Mouse (Mus musculus) thymus, adult 2 months (tissue): ENCODE measurements at regions not wholly inside any gene's neighbourhood (a gene's known extent, or its start where the extent isn't known, plus 50 kb on each side); places are given as distances from the start of the nearest gene placed in this dataset.

Experiments
- DNase-seq: peaks from one replicate; pipeline ENCODE4 v3.0.0; 2021
- H3K27ac ChIP-seq: fragments of 200-500 bp; 2 replicates; pipeline ENCODE4 v1.5.1; 2012; ENCODE audit warnings: low read length, control low read depth; ENCODE audit not compliant: control insufficient read depth, insufficient read depth
- H3K27me3 ChIP-seq: fragments of 200-500 bp; 2 replicates; pipeline ENCODE4 v1.6.1; 2012; ENCODE audit warnings: mild to moderate bottlenecking, low read length, moderate library complexity, mixed read lengths; ENCODE audit not compliant: control insufficient read depth, insufficient read depth
- H3K36me3 ChIP-seq: fragments of 200-500 bp; 2 replicates; pipeline ENCODE4 v1.6.1; 2012; ENCODE audit warnings: mild to moderate bottlenecking, low read length, moderate library complexity; ENCODE audit not compliant: control insufficient read depth, insufficient read depth
- H3K4me1 ChIP-seq: fragments of 200-500 bp; replicated peaks from 2 replicates; pipeline ENCODE4 v1.6.1; 2012; ENCODE audit warnings: low read length; ENCODE audit not compliant: control insufficient read depth, insufficient read depth
- H3K4me3 ChIP-seq: fragments of 200-500 bp; 2 replicates; pipeline ENCODE4 v1.5.1; 2012; ENCODE audit warnings: mild to moderate bottlenecking, low read length, control low read depth, moderate library complexity; ENCODE audit not compliant: control insufficient read depth, insufficient read depth
- CTCF ChIP-seq: fragments of 200-500 bp; IDR thresholded peaks from 2 replicates; pipeline ENCODE4 v1.5.1; 2012; ENCODE audit warnings: mild to moderate bottlenecking, control low read depth, low read length, moderate library complexity, borderline replicate concordance; ENCODE audit not compliant: control insufficient read depth, poor library complexity, insufficient read depth; ENCODE audit errors: extremely low read depth
- POLR2A ChIP-seq: fragments of 200-500 bp; IDR thresholded peaks from 2 replicates; pipeline ENCODE4 v1.6.1; 2012; ENCODE audit warnings: mild to moderate bottlenecking, low read length, control low read depth, moderate library complexity; ENCODE audit not compliant: control insufficient read depth, poor library complexity, insufficient read depth; ENCODE audit errors: extremely low read depth
- WGBS: fragments of 180-500 bp; shearing (Covaris S2); methylation state at CpG from one replicate; pipeline ENCODE4 v1.1.7; 2018; 5-methylcytosine and 5-hydroxymethylcytosine counted together

DNA sequence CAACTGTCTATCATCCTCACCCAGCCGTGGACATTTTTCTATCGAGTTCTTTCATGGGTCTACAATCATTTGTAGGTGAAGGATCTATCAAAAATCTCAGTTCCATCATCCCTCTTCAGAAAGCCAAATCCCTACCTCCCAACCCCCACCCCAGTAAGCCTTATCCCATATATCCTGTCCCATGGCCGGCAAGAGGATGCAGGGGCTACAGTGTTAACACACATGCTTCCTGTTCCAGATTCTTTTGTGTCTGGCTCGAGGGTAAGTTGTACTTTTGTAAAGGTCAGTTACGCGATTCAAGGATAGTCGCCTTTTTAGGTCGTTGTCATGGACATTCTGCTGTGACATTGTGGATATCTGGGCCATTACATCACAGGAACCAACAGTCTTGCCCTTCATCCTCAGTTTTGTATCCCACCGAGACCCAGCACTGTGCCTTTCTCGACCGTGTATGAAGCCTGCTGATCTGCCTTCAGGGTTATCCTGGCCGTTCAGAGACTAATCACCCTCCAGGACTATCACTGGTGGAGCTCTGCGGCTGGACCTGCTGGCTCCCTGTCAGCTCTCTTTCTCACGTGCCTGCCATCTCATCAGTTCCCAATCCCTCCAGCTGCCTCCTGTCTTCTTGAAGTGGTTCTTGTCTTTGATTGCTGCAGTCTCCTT lies 193.8 kb downstream of the Trim29 start:
- H3K36me3 ChIP-seq, result no peaks in the 10 kb centered on the region
- WGBS, result 23% methylated on average over 14 of the region's 14 CpGs
- no peaks in the 10 kb centered on the region for H3K4me1 ChIP-seq
- H3K27me3 ChIP-seq, result no peaks in the 10 kb centered on the region
- H3K4me3 ChIP-seq, result no peak overlapping the region
- DNase-seq, result no peak
- no peak for TF ChIP-seq CTCF
- no peak for TF ChIP-seq POLR2A
- H3K27ac ChIP-seq, result no peak overlapping the region

DNA sequence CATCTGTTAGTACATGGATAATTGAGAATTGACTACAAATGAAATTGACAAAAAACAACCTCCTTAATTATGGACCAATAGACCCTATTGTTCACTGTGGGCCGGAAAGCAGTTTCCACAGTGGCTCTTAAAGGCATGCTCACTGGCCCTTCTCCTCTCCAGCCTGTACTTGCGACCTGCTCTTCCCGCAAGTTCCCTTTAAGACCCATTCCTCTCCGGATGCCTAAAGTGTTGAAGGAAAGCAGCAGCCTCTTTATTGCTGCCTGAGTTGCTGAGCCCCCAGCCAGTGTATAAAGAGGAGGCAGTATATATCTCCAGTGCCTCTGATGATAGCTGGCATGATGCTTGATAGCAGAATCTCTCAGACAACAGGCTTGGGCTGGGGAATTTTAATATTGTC lies 195.2 kb downstream of the Trim29 start:
- DNase-seq, result no peak
- Histone ChIP-seq H3K27ac (no peak overlapping the region), H3K4me1 (no peaks in the 10 kb centered on the region), H3K4me3 (no peak overlapping the region), H3K36me3 (no peaks in the 10 kb centered on the region), H3K27me3 (no peaks in the 10 kb centered on the region)
- 43% methylated on average over 4 of the region's 4 CpGs for WGBS
- TF ChIP-seq CTCF, result no peak
- TF ChIP-seq POLR2A, result no peak

GRCm38 (mm10) chr9:43506276-43506675 lies 195.6 kb downstream of the Trim29 start:
- Histone ChIP-seq H3K4me3 (no peak overlapping the region), H3K36me3 (no peaks in the 10 kb centered on the region), H3K27me3 (no peaks in the 10 kb centered on the region), H3K4me1 (no peaks in the 10 kb centered on the region), H3K27ac (no peak overlapping the region)
- DNase-seq, result no peak
- WGBS, result 57% methylated on average over 6 of the region's 6 CpGs
- no peak for TF ChIP-seq POLR2A

- 57% methylated on average over 6 of the region's 6 CpGs for WGBS
- TF ChIP-seq POLR2A (no peak), CTCF (no peak)
- no peak overlapping the region for H3K4me3 ChIP-seq
- no peak for DNase-seq
- H3K27me3 ChIP-seq, result no peaks in the 10 kb centered on the region
- no peak overlapping the region for H3K27ac ChIP-seq
- no peaks in the 10 kb centered on the region for H3K4me1 ChIP-seq
- H3K36me3 ChIP-seq, result no peaks in the 10 kb centered on the region
Measured at GRCm38 (mm10) chr9:43512806-43513205, 202.2 kb downstream of the Trim29 start.

DNA sequence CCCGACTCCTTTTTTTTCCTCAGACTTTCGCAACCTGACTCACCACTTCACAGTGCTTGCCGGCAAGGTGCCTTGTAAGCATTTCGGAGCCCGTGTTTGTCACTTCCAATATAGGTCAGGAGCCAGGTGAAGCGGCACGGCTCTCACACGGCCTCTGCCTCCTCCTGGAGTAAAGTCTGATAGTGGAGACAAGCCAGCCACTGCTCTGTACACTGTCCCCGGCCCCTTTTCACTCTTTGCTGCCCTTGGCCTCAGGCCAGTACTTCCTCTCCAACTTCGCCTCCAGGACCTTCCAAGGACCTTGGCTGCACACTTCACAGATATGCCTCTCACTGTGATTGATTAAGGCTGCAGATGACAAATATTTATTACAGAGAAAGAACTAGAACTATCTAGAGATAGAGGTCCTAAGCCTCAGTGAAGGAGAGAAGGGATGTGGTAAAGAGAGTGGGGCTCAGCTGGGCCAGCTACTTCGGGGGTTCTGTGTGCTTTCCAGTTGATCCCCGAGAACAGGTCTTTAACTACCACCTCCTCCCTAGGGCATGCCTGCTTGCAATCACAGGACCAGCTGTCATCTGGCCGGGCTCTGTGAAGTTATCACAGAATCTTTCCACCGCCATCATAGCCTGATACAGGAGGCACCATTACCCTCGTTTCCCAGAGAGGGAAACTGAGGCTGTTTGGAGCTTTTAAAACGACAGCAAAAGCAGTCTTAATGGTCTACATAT lies 204.2 kb downstream of the Trim29 start:
- Histone ChIP-seq H3K4me3 (no peak overlapping the region), H3K4me1 (no peaks in the 10 kb centered on the region), H3K36me3 (no peaks in the 10 kb centered on the region), H3K27ac (no peak overlapping the region), H3K27me3 (no peaks in the 10 kb centered on the region)
- 82% methylated on average over 16 of the region's 16 CpGs for WGBS
- DNase-seq, result no peak
- TF ChIP-seq CTCF (no peak), POLR2A (no peak)

DNA sequence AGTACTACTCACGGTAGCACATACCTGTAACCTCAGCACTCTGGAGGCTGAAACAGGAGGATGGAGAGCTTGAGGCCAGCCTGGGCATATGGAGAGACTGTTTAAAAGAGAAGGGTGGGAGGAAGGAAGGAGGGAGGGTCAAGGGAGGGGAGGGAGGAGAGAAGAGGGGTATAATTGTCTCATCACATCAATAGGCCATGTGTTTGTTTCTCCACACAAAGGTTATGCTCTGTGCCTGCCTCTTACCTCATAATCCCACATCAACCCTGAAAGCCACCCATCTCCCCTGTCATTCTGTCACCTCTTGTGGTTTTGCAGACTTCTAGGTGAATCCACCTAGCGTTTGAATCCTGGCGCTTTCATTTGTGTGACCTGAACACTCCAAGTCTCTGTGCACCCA lies 210.3 kb downstream of the Trim29 start:
- 88% methylated on average over 3 of the region's 3 CpGs for WGBS
- no peak overlapping the region for H3K4me3 ChIP-seq
- DNase-seq, result no peak
- H3K4me1 ChIP-seq, result no peaks in the 10 kb centered on the region
- no peak overlapping the region for H3K27ac ChIP-seq
- H3K27me3 ChIP-seq, result no peaks in the 10 kb centered on the region
- no peak for TF ChIP-seq POLR2A
- TF ChIP-seq CTCF, result no peak
- H3K36me3 ChIP-seq, result no peaks in the 10 kb centered on the region

DNA sequence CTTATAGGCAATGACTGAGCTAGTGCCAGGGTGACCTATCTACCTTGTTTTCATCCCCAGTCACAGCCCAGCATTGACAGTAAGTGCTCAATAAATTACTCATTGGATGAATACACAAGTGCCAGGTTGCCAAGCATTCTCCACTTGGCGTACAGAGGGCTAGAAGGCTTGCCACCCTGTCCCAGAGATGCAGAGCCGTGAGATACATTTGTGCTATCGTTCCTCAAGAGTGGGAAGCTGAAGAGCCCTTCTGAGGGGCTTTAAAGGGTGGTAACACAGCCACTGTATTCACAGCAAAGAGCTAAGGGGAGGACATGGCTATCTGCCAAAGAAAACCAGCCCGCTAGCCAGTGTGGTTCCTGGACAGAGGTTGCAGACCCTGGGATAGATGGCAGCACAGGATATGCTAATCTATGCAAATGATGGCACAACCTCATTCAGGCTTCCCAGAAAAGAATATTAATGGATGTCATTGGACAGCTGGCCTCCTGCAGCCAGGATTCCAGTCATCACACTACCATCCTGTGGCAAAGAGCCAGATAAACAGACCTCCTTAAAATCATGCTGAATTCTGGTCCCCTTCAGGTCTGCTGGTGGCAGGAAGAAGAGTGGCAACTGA lies 214.4 kb downstream of the Trim29 start:
- 77% methylated on average over 4 of the region's 4 CpGs for WGBS
- Histone ChIP-seq H3K4me1 (no peaks in the 10 kb centered on the region), H3K4me3 (no peak overlapping the region), H3K27ac (no peak overlapping the region), H3K36me3 (no peaks in the 10 kb centered on the region), H3K27me3 (no peaks in the 10 kb centered on the region)
- TF ChIP-seq CTCF, result no peak
- TF ChIP-seq POLR2A, result no peak
- no peak for DNase-seq
